Mouse (Mus musculus) cerebellum, adult 2 months (tissue): ENCODE measurements around the gene Tkt.

ENCODE experiments used
- CTCF ChIP-seq: fragments of 200-500 bp; IDR thresholded peaks from 2 replicates; pipeline ENCODE4 v1.5.1; 2011; ENCODE audit warnings: low read depth, mild to moderate bottlenecking, control low read depth, low read length, moderate library complexity, borderline replicate concordance; ENCODE audit not compliant: insufficient read depth
- POLR2A ChIP-seq: fragments of 200-500 bp; IDR thresholded peaks from 2 replicates; pipeline ENCODE4 v1.6.1; 2011; ENCODE audit warnings: low read length, control low read depth, borderline replicate concordance; ENCODE audit not compliant: insufficient read depth

- TF ChIP-seq POLR2A (no peak), CTCF (no peak)
These were observed 3.4 kb downstream of the Tkt start for GRCm38 (mm10) chr14:30551509-30551908.
